Mouse (Mus musculus): ENCODE results near the gene Brinp2. TPM values are rescaled to one million over a fixed set of nuclear protein-coding genes. Genes with fewer than 3 reads are reported as not detected.

The Brinp2 gene
- polyA plus RNA-seq (2015; fragmentation: Illumina TruSeq; extraction: RNeasy Lipid Tissue Mini Kit (QIAGEN cat#74804); ENCODE audit: insufficient read depth, low read depth, low replicate concordance), result not detected

DNA sequence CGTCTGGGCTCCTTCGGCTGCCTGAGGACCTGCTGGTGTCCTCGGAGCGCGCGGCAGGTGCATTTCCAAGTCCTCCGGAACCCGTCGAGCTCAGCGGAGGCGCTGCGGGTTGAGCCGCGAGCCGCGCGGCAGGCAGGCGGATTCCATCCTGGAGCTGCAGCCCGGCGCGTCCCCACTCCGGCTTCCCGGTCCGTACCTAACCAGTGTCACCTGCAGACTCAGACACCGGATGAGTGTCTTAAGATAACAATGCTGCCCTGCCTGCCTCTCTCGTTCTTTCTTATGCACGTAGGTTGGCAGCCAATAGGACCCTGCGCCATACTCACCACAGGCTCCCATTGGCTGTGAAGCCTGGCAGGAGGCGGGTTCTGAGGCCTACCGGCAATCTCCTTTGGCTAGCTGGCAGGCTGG lies at the start of gene Brinp2:
TSS of gene Brinp2 (minus strand) at position 276 of the 411 bp plus-strand sequence.

DNA sequence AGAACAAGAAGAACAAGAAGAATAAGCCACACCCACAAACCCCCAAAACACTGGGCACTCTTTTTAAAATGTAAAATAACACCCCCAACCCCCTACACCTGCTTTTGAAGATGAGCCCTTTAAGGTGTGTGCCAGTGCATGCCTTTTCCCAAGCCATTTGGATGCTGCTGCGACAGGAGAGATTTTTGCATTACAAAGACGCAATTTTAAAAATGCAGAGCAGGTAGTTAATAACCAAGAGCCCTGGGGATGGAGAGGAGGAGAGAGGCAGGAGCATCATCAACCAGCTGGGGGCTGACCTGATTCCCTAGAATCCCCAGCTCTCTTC lies 5.8 kb upstream of the Brinp2 start, which contains the start of gene Astn1:
TSS of gene Astn1 (plus strand) at position 310 of the 328 bp plus-strand sequence.

Other genes starting within 250 kb of the Brinp2 start
- gene Astn1, start 5.9 kb upstream of the Brinp2 start, polyA plus RNA-seq (2015; fragmentation: Illumina TruSeq; extraction: RNeasy Lipid Tissue Mini Kit (QIAGEN cat#74804); ENCODE audit: insufficient read depth, low read depth, low replicate concordance), result not detected